Mouse (Mus musculus) spleen, adult 12 weeks (tissue): ENCODE measurements at regions not wholly inside any gene's neighbourhood (a gene's known extent, or its start where the extent isn't known, plus 50 kb on each side); places are given as distances from the start of the nearest gene placed in this dataset.

Experiments
- DNase-seq: peaks from one replicate; pipeline ENCODE4 v3.0.0; 2022; ENCODE audit warnings: low spot score

DNA sequence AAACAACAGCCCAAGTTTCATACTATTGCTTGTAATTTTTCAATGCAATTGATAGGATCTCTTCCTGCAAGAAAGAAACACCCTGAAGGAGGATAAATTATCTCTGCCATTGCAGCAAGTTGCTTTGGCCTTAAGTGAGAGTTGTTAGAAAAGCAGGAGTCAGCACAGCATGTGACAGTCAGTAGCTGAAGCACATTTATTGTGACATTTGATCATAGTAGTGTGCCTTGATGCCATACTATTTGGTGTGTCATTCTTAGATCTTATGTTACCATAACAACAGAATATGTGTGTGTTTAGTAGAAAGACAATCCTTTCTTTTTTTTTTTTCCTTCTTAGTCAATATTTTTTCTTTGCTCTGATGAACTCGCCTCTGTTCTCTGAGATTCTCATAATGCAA lies 115.5 kb upstream of the Tusc1 start:
- DNase-seq = no peak

DNA sequence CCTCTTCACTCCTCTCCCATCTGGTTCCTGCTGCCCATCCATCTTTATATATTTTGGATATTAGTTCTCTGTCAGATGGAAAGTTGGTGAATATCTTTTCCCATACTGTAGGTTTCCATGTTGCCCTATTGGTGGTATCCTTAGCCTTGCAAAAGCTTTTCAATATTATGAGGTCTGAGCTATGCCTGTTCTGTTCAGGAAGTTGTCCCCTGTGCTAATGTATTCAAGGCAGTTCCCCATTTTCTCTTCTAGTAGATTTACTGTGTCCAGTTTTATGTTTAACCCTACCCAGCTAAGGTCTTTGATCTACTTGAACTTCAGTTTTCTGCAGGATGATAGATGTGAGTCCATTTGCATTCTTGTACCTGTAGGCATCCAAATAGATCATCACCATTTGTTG lies 109.4 kb upstream of the Tusc1 start:
- DNase-seq = no peak

DNA sequence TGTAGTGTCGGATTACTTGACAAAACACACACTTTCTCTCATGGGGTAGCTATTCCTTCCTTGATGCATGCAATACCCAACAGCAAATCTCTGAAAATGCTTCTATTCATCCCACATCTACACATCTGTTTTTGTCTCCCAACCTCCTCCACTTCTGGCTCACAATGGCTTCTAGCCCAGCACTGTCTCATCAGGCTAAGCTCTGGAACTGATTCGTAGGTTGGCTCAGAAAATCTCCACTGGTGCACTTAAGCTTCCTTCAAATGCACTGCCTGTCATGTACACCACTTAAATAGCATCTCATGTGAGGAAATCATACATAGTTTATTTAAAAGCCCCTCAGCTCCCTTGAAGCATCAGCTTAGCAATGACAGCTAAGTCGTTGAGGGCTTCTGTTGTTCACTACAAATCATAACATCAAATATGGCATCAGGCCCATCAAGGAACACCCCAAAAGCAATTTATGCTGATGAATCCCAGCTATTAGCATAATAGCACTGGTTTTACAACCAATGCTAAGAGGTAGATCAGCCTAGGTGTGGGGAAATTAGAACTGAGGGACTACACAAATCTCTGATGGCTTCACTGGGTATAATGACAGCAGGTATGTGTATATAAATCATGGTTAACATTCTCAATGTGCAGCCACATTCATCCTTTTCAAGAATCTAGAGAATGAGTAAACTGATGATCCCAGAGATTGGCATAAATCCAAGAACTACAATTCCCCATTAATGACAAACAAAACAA lies 103.5 kb upstream of the Tusc1 start:
- DNase-seq = no peak

DNA sequence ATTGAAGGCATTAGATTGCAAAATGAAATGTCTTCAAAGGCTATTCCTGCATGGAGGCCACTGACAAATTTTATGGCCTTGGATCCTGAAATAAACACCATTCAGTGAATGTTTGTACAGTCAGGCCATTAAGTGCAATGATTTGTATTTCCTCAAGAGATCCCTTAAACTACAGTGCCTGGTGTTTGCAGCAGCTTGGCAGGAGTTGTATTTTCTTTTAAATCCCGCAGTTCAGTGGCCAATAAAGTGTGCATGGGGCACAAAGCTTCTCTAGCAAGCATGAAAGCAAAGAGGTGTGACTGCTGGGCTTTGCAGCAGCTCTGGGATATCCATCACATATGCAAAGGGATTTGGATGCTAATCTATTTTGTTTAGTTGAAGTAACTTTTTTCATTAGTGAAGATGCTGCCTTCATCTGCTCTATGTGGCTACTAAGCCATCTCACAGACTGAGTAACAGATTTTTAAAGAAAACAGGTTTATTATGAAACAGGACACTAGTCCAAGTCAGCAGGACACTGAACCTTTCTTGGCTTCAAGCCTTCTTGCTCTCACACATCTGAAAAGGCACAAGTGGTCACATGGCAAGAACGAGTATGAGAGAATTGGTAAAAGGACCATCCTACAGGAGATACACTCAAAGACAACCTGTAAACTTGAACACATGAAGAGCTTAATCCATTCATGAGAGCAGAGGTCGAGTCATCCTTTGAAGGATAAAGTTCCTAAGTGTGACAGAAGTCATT lies 102.2 kb upstream of the Tusc1 start:
- DNase-seq = no peak

DNA sequence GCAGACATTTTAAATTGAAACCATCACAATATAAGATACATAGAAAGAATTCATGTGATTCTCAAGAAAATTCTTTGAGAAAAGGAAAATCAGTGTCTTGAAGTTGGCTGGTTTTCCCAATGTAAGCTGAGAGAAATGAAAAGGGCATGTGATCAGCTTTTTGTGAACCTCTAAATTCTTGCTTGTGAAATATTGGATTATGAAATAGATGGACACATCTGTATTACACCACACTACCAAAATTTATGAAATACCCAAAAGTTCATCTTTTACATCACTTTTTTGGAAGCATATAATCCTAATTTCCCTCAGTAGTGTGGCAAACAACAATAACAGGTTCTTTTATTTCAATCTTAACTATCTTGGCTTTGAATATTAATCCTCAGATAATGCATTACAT lies 77.4 kb upstream of the Tusc1 start:
- no peak for DNase-seq

DNA sequence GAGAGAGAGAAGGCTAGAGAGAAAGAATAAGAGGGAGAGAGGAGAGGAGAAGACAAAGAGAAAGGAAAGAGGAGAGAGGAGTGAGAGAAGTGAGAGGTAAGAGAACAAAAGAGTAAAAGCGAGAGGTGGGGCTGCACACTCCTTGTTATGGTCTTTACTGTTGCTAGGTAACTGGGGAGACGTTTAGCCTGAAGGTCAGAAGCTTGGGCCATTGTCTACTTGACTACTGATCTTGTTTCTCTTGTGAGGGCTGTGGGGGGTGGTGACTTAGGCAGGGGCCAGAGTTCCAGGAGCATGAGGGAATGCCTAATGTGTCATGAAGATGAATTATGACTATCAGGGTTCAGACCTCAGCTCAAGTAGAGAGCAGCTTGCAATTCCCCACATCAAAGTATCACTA lies 71.6 kb upstream of the Tusc1 start:
- no peak for DNase-seq

DNA sequence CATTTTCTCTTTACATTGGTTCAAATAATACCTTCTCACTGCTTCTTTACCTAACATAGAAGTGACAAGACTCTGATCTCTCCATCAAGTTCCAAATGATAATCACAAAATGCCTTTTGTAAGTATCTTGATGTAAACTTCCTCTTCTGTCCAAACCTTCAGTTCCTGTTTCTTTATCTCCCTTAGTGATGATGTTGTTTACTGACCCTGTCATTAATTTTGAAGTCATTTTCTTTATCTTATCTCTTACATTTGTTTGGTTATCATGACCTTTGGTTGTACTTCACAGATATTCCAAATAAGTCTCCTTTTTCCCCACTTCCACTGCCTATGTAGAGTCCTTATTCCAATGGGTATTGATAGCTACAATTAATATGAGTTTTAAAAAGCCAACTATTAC lies 65.3 kb upstream of the Tusc1 start:
- DNase-seq = no peak
